Mouse (Mus musculus): ENCODE results near the gene Dhrs7c.

Gene Dhrs7c

DNA sequence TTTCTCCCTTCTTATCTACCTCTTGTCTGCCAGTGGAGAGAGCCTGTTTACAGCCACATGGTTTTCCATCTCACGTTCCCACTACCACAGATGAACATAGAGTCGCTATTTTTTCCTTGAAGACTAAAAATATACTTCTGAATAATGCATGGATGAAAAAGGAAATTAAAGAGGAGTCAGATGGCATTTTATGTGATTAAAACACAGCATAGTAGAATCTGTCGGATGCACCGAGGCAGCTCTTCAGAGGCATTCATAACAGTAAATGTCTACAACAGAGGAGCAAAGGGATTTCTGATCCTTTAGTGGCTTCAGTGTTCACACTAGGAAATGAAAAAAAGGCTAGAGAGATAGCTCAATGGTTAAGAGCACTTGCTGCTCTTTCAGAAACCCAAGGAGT, 47.2 kb downstream of the Dhrs7c start:
- no peak for DNase-seq (ENCODE audit: low spot score)

- DNase-seq (ENCODE audit: low spot score): no peak
Observed at GRCm38 (mm10) chr11:67851770-67852169, 53.8 kb downstream of the Dhrs7c start.

GRCm38 (mm10) chr11:67853996-67854395, 56.0 kb downstream of the Dhrs7c start:
- no peak for DNase-seq (ENCODE audit: low spot score)

GRCm38 (mm10) chr11:67855035-67855434, 57.0 kb downstream of the Dhrs7c start:
- peak; percentile 13 for DNase-seq (ENCODE audit: low spot score)

GRCm38 (mm10) chr11:67858518-67858917, 60.5 kb downstream of the Dhrs7c start:
- no peak for DNase-seq (ENCODE audit: low spot score)

GRCm38 (mm10) chr11:67860743-67861398, 62.9 kb downstream of the Dhrs7c start:
- DNase-seq (ENCODE audit: low spot score): no peak

DNA sequence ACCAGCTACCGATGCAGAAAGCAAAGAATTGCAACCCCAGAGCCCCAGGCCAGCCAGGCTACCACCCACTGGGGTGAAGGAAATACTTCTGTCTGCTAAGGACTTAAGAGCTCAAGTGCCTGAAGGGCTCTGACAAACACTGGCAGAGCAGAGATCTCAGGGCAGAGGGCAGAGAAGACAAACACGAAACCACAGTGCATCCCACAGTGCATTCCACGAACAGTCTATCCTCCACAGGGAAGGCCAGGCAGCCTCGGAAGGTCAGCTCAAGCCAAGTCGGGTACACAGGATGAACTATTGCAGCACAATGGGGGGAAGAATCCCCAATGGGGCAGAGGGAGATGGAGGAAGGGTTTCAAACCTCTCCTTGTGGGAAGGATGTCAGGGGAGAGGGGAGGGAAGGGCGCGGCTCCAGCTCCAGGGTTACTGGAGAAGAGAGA, 63.4 kb downstream of the Dhrs7c start:
- no peak for DNase-seq (ENCODE audit: low spot score)

DNA sequence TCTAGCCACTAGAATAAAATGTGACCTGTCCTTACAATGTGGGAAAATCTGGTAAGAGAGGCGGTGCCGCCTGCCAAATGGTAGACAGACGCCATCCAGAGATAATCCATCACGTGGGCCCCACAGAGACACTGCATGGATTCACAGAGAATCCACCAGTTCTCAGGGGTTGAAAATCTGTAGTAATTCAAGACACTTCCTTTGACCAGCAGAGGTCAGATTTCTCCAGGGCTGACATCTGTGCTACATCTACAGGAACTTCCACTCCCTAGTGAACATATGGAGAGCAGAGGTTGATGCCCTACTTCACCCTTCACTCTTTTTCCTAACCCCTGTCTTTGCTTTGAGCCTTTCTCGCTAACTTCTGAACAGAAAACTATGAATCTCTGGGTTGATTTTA, 67.1 kb downstream of the Dhrs7c start:
- DNase-seq (ENCODE audit: low spot score): no peak
